Mouse (Mus musculus) MEL (cell line): Measurements from ENCODE around the gene Nploc4. TPM values are rescaled to one million over a fixed set of nuclear protein-coding genes. Genes with fewer than 3 reads are reported as not detected.

Source experiments
- DNase-seq: peaks from one replicate; pipeline ENCODE4 v3.0.0; 2011; ENCODE audit warnings: low read depth, low spot score
- H3K27ac ChIP-seq: 2 replicates; pipeline ENCODE4 v1.5.1; 2012; ENCODE audit warnings: low read depth, mild to moderate bottlenecking, control low read depth, low read length, moderate library complexity; ENCODE audit not compliant: control insufficient read depth
- H3K27me3 ChIP-seq, 2 experiments: fragments of 150-350 bp in 1 of 2; sonication (generic) in 1 of 2; 2 replicates each; pipeline ENCODE4 v1.6.1; 2012; ENCODE audit warnings: low read length in 2 of 2, mild to moderate bottlenecking in 2 of 2, improper control_type of control experiment in 1 of 2, moderate library complexity in 1 of 2; ENCODE audit not compliant: insufficient read depth in 2 of 2, control insufficient read depth in 1 of 2
- H3K36me3 ChIP-seq, 2 experiments: 2 replicates each; pipeline ENCODE4 v1.6.1; 2012 to 2014; ENCODE audit warnings: low read length in 2 of 2, improper control_type of control experiment in 1 of 2, inconsistent platforms in 1 of 2, mild to moderate bottlenecking in 1 of 2; ENCODE audit not compliant: insufficient read depth in 2 of 2, control insufficient read depth in 1 of 2
- H3K4me1 ChIP-seq, 2 experiments: fragments of 150-350 bp in 1 of 2; sonication (generic) in 1 of 2; 2 replicates each; pipeline ENCODE4 v1.6.1; 2012; ENCODE audit warnings: low read length in 2 of 2, improper control_type of control experiment in 1 of 2, mild to moderate bottlenecking in 1 of 2; ENCODE audit not compliant: insufficient read depth in 2 of 2, control insufficient read depth in 1 of 2
- H3K4me3 ChIP-seq, 2 experiments: fragments of 150-350 bp in 1 of 2; sonication (generic) in 1 of 2; 2 replicates each; pipeline ENCODE4 v1.5.1; 2012; ENCODE audit warnings: low read depth in 2 of 2, low read length in 2 of 2, mild to moderate bottlenecking in 2 of 2, moderate library complexity in 2 of 2, control low read depth in 1 of 2, improper control_type of control experiment in 1 of 2; ENCODE audit not compliant: control insufficient read depth in 1 of 2, insufficient read depth in 1 of 2
- H3K79me2 ChIP-seq: 2 replicates; pipeline ENCODE4 v1.6.1; 2012; ENCODE audit warnings: mild to moderate bottlenecking, low read length, moderate library complexity; ENCODE audit not compliant: control insufficient read depth, poor library complexity, insufficient read depth
- H3K9ac ChIP-seq: 2 replicates; pipeline ENCODE4 v1.6.1; 2012; ENCODE audit warnings: low read depth, mild to moderate bottlenecking, control low read depth, low read length, moderate library complexity; ENCODE audit not compliant: control insufficient read depth, poor library complexity, severe bottlenecking
- H3K9me3 ChIP-seq: fragments of 150-350 bp; sonication (generic); replicated peaks from 2 replicates; pipeline ENCODE4 v1.6.1; 2012; ENCODE audit warnings: mild to moderate bottlenecking, low read length, improper control_type of control experiment, moderate library complexity; ENCODE audit not compliant: insufficient read depth
- BHLHE40 ChIP-seq: IDR thresholded peaks from 2 replicates; pipeline ENCODE4 v1.6.1; 2012; ENCODE audit warnings: low read depth, mild to moderate bottlenecking, inconsistent platforms, low read length, improper control_type of control experiment, borderline replicate concordance
- CHD1 ChIP-seq: IDR thresholded peaks from 2 replicates; pipeline ENCODE4 v1.6.1; 2012; ENCODE audit warnings: low read depth, mild to moderate bottlenecking, inconsistent platforms, low read length, improper control_type of control experiment
- CHD2 ChIP-seq: IDR thresholded peaks from 2 replicates; pipeline ENCODE4 v1.6.1; 2011; ENCODE audit warnings: low read length, improper control_type of control experiment
- CTCF ChIP-seq, 3 experiments: IDR thresholded peaks in 2 of 3; conservative IDR thresholded peaks in 1 of 3; 2 replicates each; pipeline ENCODE4 v1.5.1; 2011 to 2012; ENCODE audit warnings: low read length in 3 of 3, low read depth in 2 of 3, mild to moderate bottlenecking in 2 of 3, improper control_type of control experiment in 1 of 3, inconsistent platforms in 1 of 3, mixed read lengths in 1 of 3, moderate library complexity in 1 of 3; ENCODE audit not compliant: control insufficient read depth in 1 of 3, insufficient read depth in 1 of 3, poor library complexity in 1 of 3, severe bottlenecking in 1 of 3
- E2F4 ChIP-seq: IDR thresholded peaks from 2 replicates; pipeline ENCODE4 v1.6.1; 2011; ENCODE audit warnings: low read depth, low read length, improper control_type of control experiment, borderline replicate concordance
- EP300 ChIP-seq, 2 experiments: IDR thresholded peaks; 2 replicates each; pipeline ENCODE4 v1.6.1; 2011; ENCODE audit warnings: improper control_type of control experiment in 2 of 2, low read length in 2 of 2, low read depth in 1 of 2, mild to moderate bottlenecking in 1 of 2
- GABPA ChIP-seq: IDR thresholded peaks from 2 replicates; pipeline ENCODE4 v1.6.1; 2012; ENCODE audit warnings: low read depth, mild to moderate bottlenecking, inconsistent platforms, low read length, improper control_type of control experiment, moderate library complexity
- GATA1 ChIP-seq: IDR thresholded peaks from 2 replicates; pipeline ENCODE4 v1.6.1; 2011; ENCODE audit warnings: low read depth, low read length, improper control_type of control experiment
- KAT2A ChIP-seq: conservative IDR thresholded peaks from 2 replicates; pipeline ENCODE4 v1.6.1; 2012; ENCODE audit warnings: low read depth, low read length, improper control_type of control experiment, inconsistent platforms
- MAFK ChIP-seq: IDR thresholded peaks from 2 replicates; pipeline ENCODE4 v1.6.1; 2011; ENCODE audit warnings: low read depth, mild to moderate bottlenecking, low read length, improper control_type of control experiment, borderline replicate concordance
- MAZ ChIP-seq: IDR thresholded peaks from 2 replicates; pipeline ENCODE4 v1.6.1; 2012; ENCODE audit warnings: low read depth, mild to moderate bottlenecking, inconsistent platforms, low read length, improper control_type of control experiment
- MEF2A ChIP-seq: IDR thresholded peaks from 2 replicates; pipeline ENCODE4 v1.6.1; 2014; ENCODE audit warnings: low read depth, mild to moderate bottlenecking, inconsistent platforms, low read length, improper control_type of control experiment; ENCODE audit not compliant: poor library complexity, insufficient replicate concordance, severe bottlenecking; ENCODE audit errors: extremely low read depth
- MYB ChIP-seq: IDR thresholded peaks from 2 replicates; pipeline ENCODE4 v1.6.1; 2011; ENCODE audit warnings: mild to moderate bottlenecking, low read depth, low read length, improper control_type of control experiment
- MYC ChIP-seq: IDR thresholded peaks from 2 replicates; pipeline ENCODE4 v1.6.1; 2011; ENCODE audit warnings: low read depth, mild to moderate bottlenecking, low read length, improper control_type of control experiment, moderate library complexity
- NELFE ChIP-seq: IDR thresholded peaks from 2 replicates; pipeline ENCODE4 v1.6.1; 2011; ENCODE audit warnings: low read depth, low read length, improper control_type of control experiment
- NRF1 ChIP-seq: IDR thresholded peaks from 2 replicates; pipeline ENCODE4 v1.6.1; 2014; ENCODE audit warnings: low read depth, mild to moderate bottlenecking, inconsistent platforms, low read length, improper control_type of control experiment, moderate library complexity; ENCODE audit not compliant: poor library complexity, insufficient read depth, severe bottlenecking
- POLR2A ChIP-seq, 2 experiments: IDR thresholded peaks; 2 replicates each; pipeline ENCODE4 v1.6.1; 2011 to 2012; ENCODE audit warnings: low read length in 2 of 2, mild to moderate bottlenecking in 2 of 2, control low read depth in 1 of 2, improper control_type of control experiment in 1 of 2, low read depth in 1 of 2, moderate library complexity in 1 of 2; ENCODE audit not compliant: control insufficient read depth in 1 of 2, insufficient read depth in 1 of 2, poor library complexity in 1 of 2
- POLR2AphosphoS2 ChIP-seq: IDR thresholded peaks from 2 replicates; pipeline ENCODE4 v1.6.1; 2011; ENCODE audit warnings: low read length, improper control_type of control experiment
- SIN3A ChIP-seq: IDR thresholded peaks from 2 replicates; pipeline ENCODE4 v1.6.1; 2012; ENCODE audit warnings: low read length, improper control_type of control experiment, inconsistent platforms
- SMC3 ChIP-seq: IDR thresholded peaks from 2 replicates; pipeline ENCODE4 v1.6.1; 2011; ENCODE audit warnings: low read depth, low read length, improper control_type of control experiment
- TBP ChIP-seq: IDR thresholded peaks from 2 replicates; pipeline ENCODE4 v1.8.0; 2011; ENCODE audit warnings: low read depth, low read length, improper control_type of control experiment
- TCF12 ChIP-seq: IDR thresholded peaks from 2 replicates; pipeline ENCODE4 v1.6.1; 2014; ENCODE audit warnings: low read depth, mild to moderate bottlenecking, inconsistent platforms, low read length, improper control_type of control experiment, moderate library complexity
- USF1 ChIP-seq: IDR thresholded peaks from 2 replicates; pipeline ENCODE4 v1.6.1; 2014; ENCODE audit warnings: low read depth, mild to moderate bottlenecking, inconsistent platforms, low read length, improper control_type of control experiment, moderate library complexity
- ZC3H11A ChIP-seq: IDR thresholded peaks from 2 replicates; pipeline ENCODE4 v1.6.1; 2012; ENCODE audit warnings: low read depth, mild to moderate bottlenecking, inconsistent platforms, low read length, improper control_type of control experiment
- ZKSCAN1 ChIP-seq: IDR thresholded peaks from 2 replicates; pipeline ENCODE4 v1.6.1; 2012; ENCODE audit warnings: low read depth, mild to moderate bottlenecking, inconsistent platforms, low read length, improper control_type of control experiment, moderate library complexity
- polyA plus RNA-seq, 2 experiments: library from polyadenylated mRNA; stranded (reverse) in 1 of 2; unstranded in 1 of 2; fragments of >175 nt in 1 of 2; fragments of >200 nt in 1 of 2; gene quantifications; 2 replicates each; pipeline versions ENCODE4 v1.2.1 to v1.2.4; 2012; ENCODE audit warnings: low replicate concordance in 2 of 2, low read depth in 1 of 2; ENCODE audit not compliant: insufficient read length in 2 of 2, insufficient read depth in 1 of 2, missing spikeins in 1 of 2
- total RNA-seq: library from RNA; depleted of rRNA; stranded (reverse); fragments of 300-350 nt; gene quantifications from 2 replicates; pipeline ENCODE4 v1.2.3, GENCODE M21; 2012

Nploc4 gene
- total and polyA plus RNA-seq, 3 experiments = 77.4 to 352 (median 117) TPM

DNA sequence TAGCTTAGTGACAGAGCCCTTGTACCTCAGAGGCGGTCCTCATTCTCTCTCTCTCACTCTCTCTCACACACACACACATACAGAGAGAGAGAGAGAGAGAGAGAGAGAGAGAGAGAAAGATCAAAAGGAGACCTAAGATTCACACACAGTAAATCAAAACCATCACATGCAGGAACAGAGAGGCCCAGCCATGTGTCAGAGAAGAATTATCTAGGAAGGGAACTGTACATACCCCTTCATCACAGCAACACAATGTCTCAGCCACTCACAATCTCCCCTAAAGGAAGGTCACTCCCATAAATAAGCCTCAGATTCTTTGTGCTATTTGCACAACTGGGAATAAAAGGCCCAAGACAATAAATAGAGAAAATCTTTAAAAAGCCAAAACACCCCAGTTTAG is 18.9 kb downstream of the Nploc4 start:
- no peaks in the 10 kb centered on the region for H3K4me1 ChIP-seq
- H3K27ac ChIP-seq = no peak overlapping the region
- no peaks in the 10 kb centered on the region for H3K9me3 ChIP-seq
- DNase-seq = no peak
- H3K9ac ChIP-seq = no peak overlapping the region
- H3K79me2 ChIP-seq = peaks cover 6% of the 10 kb centered on the region; the same call in 1 of the 2 replicates
- no peaks in the 10 kb centered on the region for H3K27me3 ChIP-seq
- H3K36me3 ChIP-seq = peaks cover 0 to 58% of the 10 kb centered on the region in 2 experiments; a peak in 2 of 4 replicates
- TF ChIP-seq MAZ (no peak), MYC (no peak), MAFK (no peak), CTCF (IDR thresholded peaks at IDR 0.05 in 2 of 3, conservative IDR thresholded peaks at IDR 0.05 in 1 of 3; ENCODE audit: control insufficient read depth in 1 of 3, insufficient read depth in 1 of 3, low read depth in 2 of 3, low read length in 3 of 3, poor library complexity in 1 of 3, severe bottlenecking in 1 of 3) (no peak), TBP (no peak), MYB (no peak), ZKSCAN1 (no peak), POLR2A (IDR thresholded peaks at IDR 0.05; ENCODE audit: control insufficient read depth in 1 of 2, insufficient read depth in 1 of 2, low read depth in 1 of 2, low read length in 2 of 2, poor library complexity in 1 of 2) (no peak), E2F4 (no peak), ZC3H11A (no peak), KAT2A (no peak), SIN3A (no peak), BHLHE40 (no peak), CHD1 (no peak), POLR2AphosphoS2 (no peak), USF1 (no peak), TCF12 (no peak), NRF1 (no peak)
- no peak overlapping the region for H3K4me3 ChIP-seq

DNA sequence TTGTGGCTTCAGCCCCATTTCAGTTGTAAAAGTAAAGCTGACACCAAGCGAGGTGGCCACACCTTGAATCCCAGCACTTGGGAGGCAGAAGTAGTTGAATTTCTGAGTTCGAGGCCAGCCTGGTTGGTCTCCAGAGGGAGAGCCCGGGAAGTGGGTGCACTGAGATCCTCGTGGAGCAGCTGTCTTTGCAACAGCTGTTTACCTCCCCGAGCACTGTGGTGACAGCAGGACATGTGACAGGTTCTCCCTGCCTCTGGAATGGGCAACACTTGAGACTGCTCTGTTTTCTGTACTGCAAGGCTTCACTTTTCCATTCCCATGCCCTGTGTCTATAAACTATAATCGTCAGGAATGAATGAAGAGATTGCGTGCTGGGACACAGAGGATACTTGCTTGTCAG is 19.7 kb downstream of the Nploc4 start:
- TF ChIP-seq CTCF (IDR thresholded peaks at IDR 0.05 in 2 of 3, conservative IDR thresholded peaks at IDR 0.05 in 1 of 3; ENCODE audit: control insufficient read depth in 1 of 3, insufficient read depth in 1 of 3, low read depth in 2 of 3, low read length in 3 of 3, poor library complexity in 1 of 3, severe bottlenecking in 1 of 3) = no peak
- TF ChIP-seq SMC3 = no peak
- no peak for TF ChIP-seq CHD2
- no peak for TF ChIP-seq BHLHE40
- TF ChIP-seq KAT2A = no peak
- TF ChIP-seq GABPA = no peak
- TF ChIP-seq ZC3H11A = no peak
- TF ChIP-seq E2F4 = no peak
- no peak for TF ChIP-seq TCF12
- TF ChIP-seq MEF2A = no peak
- no peak for TF ChIP-seq GATA1
- TF ChIP-seq EP300 (IDR thresholded peaks at IDR 0.05; ENCODE audit: low read depth in 1 of 2, low read length in 2 of 2) = no peak
- TF ChIP-seq USF1 = no peak
- TF ChIP-seq TBP = no peak
- no peak for TF ChIP-seq MAZ
- no peak for TF ChIP-seq NELFE

More for the DNA sequence above, 19.7 kb downstream of the Nploc4 start:
- Histone ChIP-seq H3K9ac (no peak overlapping the region), H3K79me2 (peaks cover 6% of the 10 kb centered on the region; the same call in 1 of the 2 replicates), H3K9me3 (no peaks in the 10 kb centered on the region), H3K4me3 (no peak overlapping the region), H3K27ac (no peak overlapping the region), H3K4me1 (no peaks in the 10 kb centered on the region), H3K27me3 (no peaks in the 10 kb centered on the region), H3K36me3 (peaks cover 0 to 62% of the 10 kb centered on the region in 2 experiments; a peak in 2 of 4 replicates)
- no peak for DNase-seq
